Mouse (Mus musculus) intestine, embryonic 15.5 days (tissue): ENCODE data around the gene Pxn. TPM values are rescaled to one million over a fixed set of nuclear protein-coding genes. Genes with fewer than 3 reads are reported as not detected.

Experiments
- ATAC-seq: fragments of 200-750 bp; cut with Nextera tagmentation; 2 replicates; pipeline ENCODE4 v1.8.0; 2017; ENCODE audit warnings: moderate TSS enrichment, moderate library complexity
- H3K27ac ChIP-seq: fragments of 300-500 bp; sonication (generic); 2 replicates; pipeline ENCODE4 v1.5.1; 2015; ENCODE audit warnings: mild to moderate bottlenecking, inconsistent platforms
- H3K27me3 ChIP-seq: fragments of 300-500 bp; sonication (generic); replicated peaks from 2 replicates; pipeline ENCODE4 v1.6.1; 2015; ENCODE audit warnings: inconsistent platforms
- H3K36me3 ChIP-seq: fragments of 300-500 bp; sonication (generic); 2 replicates; pipeline ENCODE4 v1.6.1; 2015; ENCODE audit warnings: inconsistent platforms
- H3K4me1 ChIP-seq: fragments of 300-500 bp; sonication (generic); replicated peaks from 2 replicates; pipeline ENCODE4 v1.6.1; 2015; ENCODE audit warnings: inconsistent platforms
- H3K4me2 ChIP-seq: fragments of 300-500 bp; sonication (generic); replicated peaks from 2 replicates; pipeline ENCODE4 v1.6.1; 2015; ENCODE audit warnings: mild to moderate bottlenecking, inconsistent platforms
- H3K4me3 ChIP-seq: fragments of 300-500 bp; sonication (generic); replicated peaks from 2 replicates; pipeline ENCODE4 v1.5.1; 2015; ENCODE audit warnings: inconsistent platforms
- H3K9ac ChIP-seq: fragments of 300-500 bp; sonication (generic); 2 replicates; pipeline ENCODE4 v1.6.1; 2015; ENCODE audit warnings: inconsistent platforms
- H3K9me3 ChIP-seq: fragments of 300-500 bp; sonication (generic); 2 replicates; pipeline ENCODE4 v1.6.1; 2016; ENCODE audit warnings: inconsistent platforms
- WGBS: fragments of 180-500 bp; shearing (Covaris S2); methylation state at CpG from one replicate; pipeline ENCODE4 v1.1.7; 2015; 5-methylcytosine and 5-hydroxymethylcytosine counted together
- polyA plus RNA-seq: library from polyadenylated mRNA; unstranded; fragments of >200 nt; fragmentation: Nextera tagmentation; extraction: Ambion mirVana; gene quantifications from 2 replicates; pipeline ENCODE4 v1.2.1, GENCODE M21; 2015

Pxn gene
- 56.9 and 58.2 TPM in 2 replicates for polyA plus RNA-seq

GRCm38 (mm10) chr5:115506454-115507201 lies at the start of gene Pxn:
Pxn (plus strand) TSS chr5:115506676.
- peak within 1 kb of the TSS; percentile 75 for H3K4me2 ChIP-seq
- H3K9ac ChIP-seq, result peak within 1 kb of the TSS; percentile 93
- H3K27ac ChIP-seq, result peak within 1 kb of the TSS; percentile 70; the same call in 1 of the 2 replicates
- WGBS, result under 1% methylated on average over 59 of the region's 74 CpGs
- no peaks in the 10 kb centered on the region for H3K27me3 ChIP-seq
- peak; percentile 89 for ATAC-seq
- H3K36me3 ChIP-seq, result no peaks in the 10 kb centered on the region
- H3K4me1 ChIP-seq, result peaks cover 29% of the 10 kb centered on the region
- no peaks in the 10 kb centered on the region for H3K9me3 ChIP-seq
- H3K4me3 ChIP-seq, result peak within 1 kb of the TSS; percentile 88

DNA sequence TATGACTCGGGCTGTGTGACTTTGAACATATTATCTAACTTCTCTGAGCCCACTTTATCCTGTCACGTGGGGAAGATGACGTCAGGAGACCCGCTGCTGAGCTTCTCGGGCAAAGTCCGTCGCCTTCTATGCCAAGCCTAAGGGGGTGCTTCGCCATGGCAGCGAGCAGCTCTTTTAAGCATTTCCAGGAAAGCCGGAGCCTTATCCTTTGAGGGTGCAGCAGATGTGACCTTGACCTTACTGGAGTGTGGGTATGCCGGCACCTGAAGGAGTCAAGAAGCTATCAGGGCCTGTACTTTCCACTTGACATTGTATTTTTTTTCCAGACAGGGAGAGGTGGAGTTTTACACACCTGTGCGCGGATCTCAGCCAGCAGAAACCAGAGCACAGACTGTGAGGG lies 47.6 kb upstream of the Pxn start:
- Histone ChIP-seq H3K4me3 (no peak overlapping the region), H3K9ac (no peak overlapping the region), H3K9me3 (no peaks in the 10 kb centered on the region), H3K4me1 (0 out of 2 replicates have a peak, but pooled peaks cover 3% of the 10 kb centered on the region), H3K27ac (no peak overlapping the region), H3K36me3 (no peaks in the 10 kb centered on the region), H3K4me2 (no peak overlapping the region), H3K27me3 (no peaks in the 10 kb centered on the region)
- ATAC-seq, result 0 out of 2 replicates have a peak, but pooled peaks have one; percentile 15
- 51% methylated on average over 13 of the region's 13 CpGs for WGBS

DNA sequence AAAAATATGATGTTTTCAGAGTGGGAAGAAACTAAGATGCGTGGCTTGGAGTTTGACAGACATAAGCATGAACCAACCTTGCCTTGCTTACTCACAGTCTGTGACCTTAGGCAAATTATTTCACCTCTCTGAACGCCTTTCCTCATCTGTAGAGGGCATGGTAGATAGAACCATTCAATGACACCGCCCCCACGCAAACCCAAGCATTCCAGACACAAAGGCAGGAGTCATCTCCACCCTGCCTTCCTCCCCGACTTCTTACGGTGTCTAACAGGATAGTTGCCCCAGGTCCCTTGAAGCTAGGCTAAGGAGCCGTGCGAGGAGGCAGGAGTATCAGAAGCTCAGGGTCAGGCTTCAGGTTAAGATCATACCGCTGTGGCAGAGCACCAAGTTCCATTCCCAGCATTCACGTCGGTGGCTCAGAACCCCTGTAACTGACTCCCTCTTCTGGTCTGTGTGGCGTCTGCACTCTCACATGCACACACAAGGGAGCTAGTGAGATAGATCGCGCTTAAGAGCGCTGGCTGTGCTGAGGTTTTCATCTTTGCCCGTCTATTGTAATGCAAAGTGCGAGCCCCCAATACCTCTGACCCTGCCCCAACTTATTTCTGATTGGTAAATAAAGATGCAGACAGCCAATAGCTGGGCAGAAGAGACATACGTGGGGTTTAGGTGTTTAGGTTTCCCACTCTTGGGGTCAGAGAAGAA lies 41.9 kb upstream of the Pxn start:
- H3K27ac ChIP-seq, result no peak overlapping the region
- H3K27me3 ChIP-seq, result no peaks in the 10 kb centered on the region
- ATAC-seq, result no peak
- H3K4me2 ChIP-seq, result no peak overlapping the region
- no peaks in the 10 kb centered on the region for H3K36me3 ChIP-seq
- H3K9me3 ChIP-seq, result no peaks in the 10 kb centered on the region
- H3K9ac ChIP-seq, result no peak overlapping the region
- peaks cover 3% of the 10 kb centered on the region; the same call in 1 of the 2 replicates for H3K4me1 ChIP-seq
- no peak overlapping the region for H3K4me3 ChIP-seq
- 81% methylated on average over 18 of the region's 18 CpGs for WGBS

- H3K4me3 ChIP-seq, result no peak within 1 kb of the TSS
- ATAC-seq, result peak; percentile 88
These were observed 40.6 kb upstream of the Pxn start, which contains the start of gene Pla2g1b for GRCm38 (mm10) chr5:115465642-115466420. Pla2g1b (plus strand) TSS chr5:115466262.

GRCm38 (mm10) chr5:115469791-115470190 lies 36.7 kb upstream of the Pxn start:
- Histone ChIP-seq H3K4me2 (no peak overlapping the region), H3K27ac (no peak overlapping the region), H3K9ac (no peak overlapping the region), H3K9me3 (no peaks in the 10 kb centered on the region), H3K27me3 (no peaks in the 10 kb centered on the region), H3K4me1 (peaks cover 3% of the 10 kb centered on the region; the same call in 1 of the 2 replicates), H3K36me3 (no peaks in the 10 kb centered on the region), H3K4me3 (no peak overlapping the region)
- 68% methylated on average over 6 of the region's 6 CpGs for WGBS
- ATAC-seq, result no peak

More at GRCm38 (mm10) chr5:115465642-115466420, 40.6 kb upstream of the Pxn start, which contains the start of gene Pla2g1b:
- Histone ChIP-seq H3K36me3 (no peaks in the 10 kb centered on the region), H3K27ac (no peak within 1 kb of the TSS), H3K9ac (no peak within 1 kb of the TSS), H3K9me3 (no peaks in the 10 kb centered on the region), H3K4me2 (0 out of 2 replicates have a peak within 1 kb of the TSS, but pooled peaks have one; percentile 22), H3K27me3 (no peaks in the 10 kb centered on the region), H3K4me1 (peaks cover 3% of the 10 kb centered on the region; the same call in 1 of the 2 replicates)
- WGBS, result 30% methylated on average over 9 of the region's 9 CpGs

GRCm38 (mm10) chr5:115470766-115471531 lies 35.5 kb upstream of the Pxn start:
- no peak overlapping the region for H3K4me2 ChIP-seq
- H3K27me3 ChIP-seq, result no peaks in the 10 kb centered on the region
- peaks cover 6% of the 10 kb centered on the region; the same call in 1 of the 2 replicates for H3K4me1 ChIP-seq
- no peak overlapping the region for H3K4me3 ChIP-seq
- 36% methylated on average over 20 of the region's 20 CpGs for WGBS
- no peaks in the 10 kb centered on the region for H3K36me3 ChIP-seq
- H3K9ac ChIP-seq, result no peak overlapping the region
- H3K27ac ChIP-seq, result no peak overlapping the region
- no peaks in the 10 kb centered on the region for H3K9me3 ChIP-seq
- no peak for ATAC-seq

GRCm38 (mm10) chr5:115473191-115473590 lies 33.3 kb upstream of the Pxn start:
- WGBS, result 73% methylated on average over 10 of the region's 10 CpGs
- H3K36me3 ChIP-seq, result peaks cover 6% of the 10 kb centered on the region; the same call in 1 of the 2 replicates

GRCm38 (mm10) chr5:115474174-115474828 lies 32.2 kb upstream of the Pxn start:
- Histone ChIP-seq H3K4me3 (no peak overlapping the region), H3K9me3 (no peaks in the 10 kb centered on the region), H3K27ac (no peak overlapping the region), H3K4me1 (0 out of 2 replicates have a peak, but pooled peaks cover 5% of the 10 kb centered on the region), H3K27me3 (no peaks in the 10 kb centered on the region), H3K4me2 (no peak overlapping the region), H3K9ac (no peak overlapping the region), H3K36me3 (peaks cover 6% of the 10 kb centered on the region; the same call in 1 of the 2 replicates)
- 66% methylated on average over 22 of the region's 22 CpGs for WGBS
- ATAC-seq, result no peak

More at GRCm38 (mm10) chr5:115473191-115473590, 33.3 kb upstream of the Pxn start:
- Histone ChIP-seq H3K27ac (no peak overlapping the region), H3K4me2 (no peak overlapping the region), H3K27me3 (no peaks in the 10 kb centered on the region), H3K4me3 (no peak overlapping the region), H3K9me3 (no peaks in the 10 kb centered on the region), H3K4me1 (0 out of 2 replicates have a peak, but pooled peaks cover 5% of the 10 kb centered on the region), H3K9ac (no peak overlapping the region)
- ATAC-seq, result no peak

- H3K4me2 ChIP-seq, result peak overlapping the region; percentile 59
- WGBS, result 18% methylated on average over 22 of the region's 22 CpGs
- H3K27ac ChIP-seq, result no peak overlapping the region
- no peaks in the 10 kb centered on the region for H3K27me3 ChIP-seq
- peak overlapping the region; percentile 35 for H3K4me3 ChIP-seq
- H3K4me1 ChIP-seq, result peaks cover 9% of the 10 kb centered on the region
- H3K36me3 ChIP-seq, result peaks cover 6% of the 10 kb centered on the region; the same call in 1 of the 2 replicates
- H3K9ac ChIP-seq, result peak overlapping the region; percentile 33
- H3K9me3 ChIP-seq, result no peaks in the 10 kb centered on the region
- peak; percentile 77 for ATAC-seq
These were observed 31.0 kb upstream of the Pxn start for GRCm38 (mm10) chr5:115475337-115476106.

DNA sequence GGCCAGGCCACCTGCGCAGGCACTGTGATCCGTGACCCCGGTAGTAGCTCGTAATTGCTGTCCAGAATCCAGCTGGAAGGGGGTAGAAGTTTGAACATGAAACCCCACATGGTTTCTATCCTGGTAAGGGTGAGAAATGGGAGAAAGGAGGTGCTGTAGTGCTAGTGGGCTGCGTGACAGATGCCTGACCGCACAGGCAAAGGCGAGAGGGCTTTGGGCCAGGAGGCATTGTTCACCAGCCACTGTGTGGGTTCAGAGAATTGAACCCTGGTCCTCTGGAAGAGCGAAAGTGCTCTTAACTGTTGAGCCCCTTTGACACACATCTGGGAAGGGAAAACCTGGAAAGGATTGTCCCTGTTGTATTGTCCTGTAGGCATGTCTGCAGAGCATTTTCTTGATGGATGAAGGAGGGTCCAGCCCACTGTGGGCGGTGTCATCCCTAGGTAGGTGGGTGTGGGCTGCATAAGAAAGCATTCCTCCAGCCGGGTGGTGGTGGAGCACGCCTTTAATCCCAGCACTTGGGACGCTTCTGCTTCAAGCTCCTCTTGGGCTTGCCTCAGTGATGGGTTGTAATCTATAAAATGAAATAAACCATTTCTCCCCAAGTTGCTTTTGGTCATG lies 30.3 kb upstream of the Pxn start:
- Histone ChIP-seq H3K9ac (no peak overlapping the region), H3K9me3 (no peaks in the 10 kb centered on the region), H3K27ac (no peak overlapping the region), H3K4me3 (peak overlapping the region; percentile 35), H3K36me3 (peaks cover 6% of the 10 kb centered on the region; the same call in 1 of the 2 replicates), H3K4me1 (peaks cover 9% of the 10 kb centered on the region), H3K4me2 (peak overlapping the region; percentile 59), H3K27me3 (no peaks in the 10 kb centered on the region)
- 42% methylated on average over 12 of the region's 12 CpGs for WGBS
- ATAC-seq, result peak; percentile 32; the same call in 1 of the 2 replicates
